Mouse (Mus musculus): ENCODE data around the gene Prl3b1.

Prl3b1 gene

GRCm38 (mm10) chr13:27241547-27241946 lies at the start of gene Prl3b1:
Gene Prl3b1 (plus strand): TSS chr13:27241847.
- no peak for DNase-seq (ENCODE audit: low read depth, low spot score)

- DNase-seq (ENCODE audit: low read depth, low spot score): no peak
Measured at GRCm38 (mm10) chr13:27196359-27196758, 45.3 kb upstream of the Prl3b1 start, which contains the start of gene Prl3c1. Gene Prl3c1 (plus strand): TSS chr13:27196659.

DNA sequence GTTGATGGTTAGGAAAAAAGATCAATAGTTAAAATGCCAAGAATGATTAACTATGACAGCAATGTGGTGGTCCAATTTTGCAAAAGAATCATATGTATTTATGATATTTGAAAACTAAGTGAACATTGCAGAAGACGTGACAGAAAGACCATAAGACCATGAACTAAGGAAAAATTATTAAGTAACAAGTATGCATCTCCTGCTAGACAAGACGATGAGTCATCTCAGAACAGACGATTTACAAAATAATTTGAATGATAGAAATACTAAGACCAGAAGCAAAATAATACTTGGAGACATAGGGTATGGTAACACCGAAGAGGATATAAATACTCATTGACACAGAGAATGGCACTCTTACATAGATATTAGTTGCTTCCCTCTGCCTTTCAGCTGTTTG lies 17.5 kb downstream of the Prl3b1 start, which contains the start of gene Prl3a1:
TSS of gene Prl3a1 (plus strand) at position 301 of the 400 bp plus-strand sequence.
- DNase-seq (ENCODE audit: low read depth, low spot score): no peak
